Mouse (Mus musculus): ENCODE results near the gene Nsd1.
"Not testable (repeated sequence)": the region's sequence is repeated elsewhere in the genome, so short reads cannot be mapped to it uniquely, and the experiment has no call there.

Gene Nsd1

DNA sequence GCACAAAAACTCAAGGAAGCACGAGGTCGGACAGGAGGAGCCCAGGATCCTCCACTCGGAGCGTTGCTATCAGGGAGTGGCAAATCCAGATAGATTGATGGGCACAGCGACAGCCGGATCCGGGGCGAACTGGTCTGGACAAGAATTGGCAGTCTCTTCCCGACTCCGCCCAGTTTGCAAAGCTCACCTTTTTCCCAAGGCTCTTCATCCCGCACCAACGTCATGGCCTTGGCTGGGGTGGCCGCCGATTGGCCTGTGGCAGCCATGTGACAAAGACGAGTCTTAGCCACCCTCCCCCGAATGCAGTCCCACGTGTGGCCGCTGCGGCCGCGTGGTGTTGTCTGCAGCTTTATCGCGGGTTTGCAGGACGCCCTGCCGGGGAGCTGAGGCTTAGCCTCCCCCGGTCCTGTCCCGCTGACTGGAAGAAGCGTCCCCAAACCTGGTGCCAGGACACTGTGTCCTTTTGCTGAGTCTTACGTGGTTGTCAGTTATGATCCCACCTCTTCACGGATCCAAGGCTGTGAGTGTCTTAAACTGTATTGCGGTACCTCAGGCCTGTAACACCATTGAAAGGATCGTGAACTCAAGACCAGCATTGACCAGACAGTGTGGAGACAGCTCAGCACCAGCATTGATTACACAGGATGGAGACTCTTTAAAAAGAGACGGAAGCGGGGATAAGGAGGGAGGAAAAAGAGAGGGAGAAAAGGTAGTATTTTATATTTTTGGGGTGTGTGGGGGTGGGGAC is 19.3 kb upstream of the Nsd1 start:
- peak; percentile 99 for DNase-seq (ENCODE audit: low spot score)

DNA sequence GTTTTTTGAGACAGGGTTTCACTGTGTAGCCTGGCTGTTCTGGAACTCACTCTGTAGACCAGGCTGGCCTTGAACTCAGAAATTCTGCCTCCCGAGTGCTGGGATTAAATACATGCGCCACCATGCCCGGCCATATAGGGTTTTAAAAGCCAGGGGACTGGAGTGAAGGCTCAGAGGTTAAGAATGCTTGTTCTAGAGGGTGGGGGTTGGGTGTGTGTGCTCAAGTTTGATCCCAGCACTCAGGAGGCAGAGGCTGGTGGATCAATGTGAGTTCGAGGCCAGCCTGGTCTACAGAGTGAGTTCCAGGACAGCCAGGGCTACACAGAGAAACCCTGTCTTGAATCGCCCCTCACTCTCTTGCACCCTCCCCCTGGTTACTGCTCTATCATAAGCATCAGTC is 18.0 kb upstream of the Nsd1 start:
- no peak for DNase-seq (ENCODE audit: low spot score)

GRCm38 (mm10) chr13:55202758-55203157 is 6.8 kb upstream of the Nsd1 start:
- DNase-seq (ENCODE audit: low spot score) = not testable (repeated sequence)

GRCm38 (mm10) chr13:55203740-55204139 is 5.8 kb upstream of the Nsd1 start:
- no peak for DNase-seq (ENCODE audit: low spot score)

DNA sequence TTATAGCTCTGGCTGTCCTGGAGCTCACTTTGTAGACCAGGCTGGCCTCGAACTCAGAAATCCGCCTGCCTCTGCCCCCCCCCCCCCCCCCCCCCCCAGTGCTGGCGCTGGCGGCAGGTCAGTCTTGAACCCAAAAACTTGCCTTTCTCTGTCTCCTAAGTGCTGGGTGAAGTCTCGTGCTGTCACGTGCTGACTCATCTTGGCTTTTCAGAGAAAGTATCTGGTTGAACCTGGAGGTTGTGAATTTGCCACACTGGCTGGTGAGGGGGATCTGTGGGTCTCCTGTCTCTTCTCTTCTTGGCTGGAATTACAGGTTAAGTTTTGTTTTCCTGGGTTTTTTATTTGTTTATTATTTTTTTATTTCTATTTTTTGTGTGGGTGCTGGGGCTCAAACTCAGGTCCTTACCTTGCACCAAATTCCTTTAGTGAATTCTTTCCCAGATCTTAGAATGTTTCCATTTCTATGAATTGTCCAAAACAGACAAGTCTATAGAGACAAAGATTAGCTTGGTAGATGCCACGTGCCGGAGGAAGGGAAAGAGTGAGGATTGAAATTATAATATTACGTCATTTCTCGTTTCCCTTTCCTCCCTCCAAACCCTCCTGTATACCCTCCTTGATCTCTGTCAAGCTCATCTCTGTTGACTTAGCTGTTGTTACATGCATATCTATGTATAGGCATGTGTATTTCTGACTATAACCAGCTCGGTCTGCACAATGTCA is 4.8 kb upstream of the Nsd1 start:
- DNase-seq (ENCODE audit: low spot score) = no peak

DNA sequence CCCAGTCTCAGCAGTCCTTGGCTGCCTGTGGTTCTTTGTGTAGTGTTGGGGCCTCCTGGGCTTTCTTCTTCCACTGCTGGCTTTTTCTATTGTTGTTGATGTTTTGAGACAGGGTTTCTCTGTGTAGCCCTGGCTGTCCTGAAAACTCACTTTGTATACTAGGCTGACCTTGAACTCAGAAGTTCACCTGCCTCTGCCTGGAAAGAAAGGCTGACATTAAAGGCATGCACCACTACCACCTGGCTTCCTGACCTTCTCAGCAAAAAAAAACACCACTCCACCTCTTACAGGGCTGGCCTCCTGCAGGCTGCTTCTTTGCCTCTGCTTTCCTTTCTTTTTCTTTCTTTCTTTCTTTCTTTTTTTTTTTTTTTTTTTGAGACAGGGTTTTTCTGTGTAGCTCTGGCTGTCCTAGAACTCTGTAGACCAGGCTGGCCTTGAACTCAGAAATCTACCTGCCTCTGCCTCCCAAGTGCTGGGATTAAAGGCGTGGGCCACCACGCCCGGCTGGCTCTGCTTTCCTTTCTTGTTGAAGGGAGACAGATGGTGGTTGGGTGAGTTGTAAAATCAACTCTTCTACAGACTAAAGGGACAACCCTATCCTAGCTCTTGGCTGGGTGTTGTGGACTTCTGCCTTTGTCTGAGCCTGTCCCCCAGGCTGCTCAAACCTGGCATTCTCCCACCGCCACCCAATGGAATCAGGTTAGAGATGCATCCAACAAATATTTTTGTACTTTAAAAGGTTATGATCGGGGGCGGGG is 4.0 kb upstream of the Nsd1 start:
- no peak for DNase-seq (ENCODE audit: low spot score)

DNA sequence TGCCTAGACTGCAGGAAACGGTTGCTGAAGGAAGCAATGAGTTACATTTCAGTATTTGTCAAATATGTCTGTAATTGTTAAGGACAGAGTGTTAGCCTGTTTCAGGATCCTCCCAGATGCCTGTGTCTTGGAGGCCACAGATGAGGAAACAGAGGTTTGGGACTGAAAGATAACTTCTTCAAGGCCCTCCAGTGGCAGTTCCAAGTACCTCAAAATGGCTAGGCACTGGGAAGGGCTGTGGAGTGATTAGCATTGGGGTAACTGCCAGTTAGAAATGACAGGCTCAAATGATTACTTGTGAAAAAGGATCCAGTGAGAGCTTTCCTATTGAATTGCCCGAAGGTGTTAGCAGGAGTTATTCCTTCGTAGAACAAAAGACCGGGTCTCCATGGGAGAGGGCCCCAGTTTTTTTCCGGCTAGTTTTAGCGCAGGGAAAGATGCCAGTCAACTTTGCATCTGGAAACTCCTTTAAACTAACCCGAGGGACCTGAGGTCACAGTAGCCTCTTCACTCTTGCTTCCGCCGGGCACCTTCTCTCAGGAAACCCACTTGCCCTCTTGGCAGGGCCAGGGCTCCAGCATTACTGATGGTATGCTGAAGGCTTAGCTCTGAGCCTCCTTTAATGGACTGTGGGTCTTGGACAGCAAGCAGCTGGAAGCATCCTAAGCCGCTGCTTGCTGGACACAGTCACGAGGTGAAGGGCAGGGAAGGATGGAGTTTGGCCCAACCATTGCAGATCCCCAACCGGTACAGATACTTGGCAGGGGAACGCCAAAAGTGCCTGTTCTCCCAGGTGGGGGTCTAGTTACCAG is 539 bp upstream of the Nsd1 start:
- peak; percentile 20 for DNase-seq (ENCODE audit: low spot score)

DNA sequence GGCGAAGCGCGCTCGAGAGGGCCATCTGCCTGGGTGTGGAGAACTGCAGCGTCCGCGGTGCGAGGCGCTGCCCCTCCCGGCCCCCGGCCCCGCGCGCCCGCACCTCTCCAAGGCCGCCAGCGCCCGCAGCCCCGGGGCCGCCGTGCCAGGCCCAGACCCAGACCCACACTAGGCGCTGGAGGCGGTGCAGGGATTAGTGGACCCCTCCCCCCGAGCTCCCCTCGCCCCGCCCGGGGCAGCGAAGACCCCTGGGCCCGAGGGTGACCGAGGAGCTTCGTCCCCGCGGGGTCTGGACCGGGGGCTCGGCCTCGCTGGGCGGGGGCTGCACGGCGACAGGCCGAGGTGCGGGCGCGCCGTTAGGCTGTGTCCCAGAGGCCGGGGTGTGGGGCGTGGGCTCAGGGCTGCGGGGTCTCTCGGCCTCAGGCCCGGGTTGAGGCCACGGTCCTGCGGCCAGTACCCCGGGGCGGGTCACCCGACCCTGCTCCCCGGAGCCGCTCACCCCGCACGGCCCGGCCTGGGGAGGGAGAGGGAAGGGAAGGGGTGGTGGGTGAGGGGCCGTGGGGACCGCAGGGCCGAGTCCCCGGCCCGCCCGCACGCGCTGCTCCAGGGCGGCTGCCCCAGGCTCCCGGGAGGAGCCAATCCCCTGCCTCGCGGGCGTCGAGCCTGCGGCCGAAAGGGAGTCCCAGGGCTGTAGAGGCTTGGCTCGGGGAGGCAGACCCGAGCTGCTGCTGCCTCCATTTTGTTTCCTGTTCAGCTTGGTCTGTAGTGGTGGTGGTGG is 800 bp downstream of the Nsd1 start:
- DNase-seq (ENCODE audit: low spot score) = peak; percentile 79

- peak; percentile 78 for DNase-seq (ENCODE audit: low spot score)
Observed at GRCm38 (mm10) chr13:55210971-55211220, 1.3 kb downstream of the Nsd1 start.

DNA sequence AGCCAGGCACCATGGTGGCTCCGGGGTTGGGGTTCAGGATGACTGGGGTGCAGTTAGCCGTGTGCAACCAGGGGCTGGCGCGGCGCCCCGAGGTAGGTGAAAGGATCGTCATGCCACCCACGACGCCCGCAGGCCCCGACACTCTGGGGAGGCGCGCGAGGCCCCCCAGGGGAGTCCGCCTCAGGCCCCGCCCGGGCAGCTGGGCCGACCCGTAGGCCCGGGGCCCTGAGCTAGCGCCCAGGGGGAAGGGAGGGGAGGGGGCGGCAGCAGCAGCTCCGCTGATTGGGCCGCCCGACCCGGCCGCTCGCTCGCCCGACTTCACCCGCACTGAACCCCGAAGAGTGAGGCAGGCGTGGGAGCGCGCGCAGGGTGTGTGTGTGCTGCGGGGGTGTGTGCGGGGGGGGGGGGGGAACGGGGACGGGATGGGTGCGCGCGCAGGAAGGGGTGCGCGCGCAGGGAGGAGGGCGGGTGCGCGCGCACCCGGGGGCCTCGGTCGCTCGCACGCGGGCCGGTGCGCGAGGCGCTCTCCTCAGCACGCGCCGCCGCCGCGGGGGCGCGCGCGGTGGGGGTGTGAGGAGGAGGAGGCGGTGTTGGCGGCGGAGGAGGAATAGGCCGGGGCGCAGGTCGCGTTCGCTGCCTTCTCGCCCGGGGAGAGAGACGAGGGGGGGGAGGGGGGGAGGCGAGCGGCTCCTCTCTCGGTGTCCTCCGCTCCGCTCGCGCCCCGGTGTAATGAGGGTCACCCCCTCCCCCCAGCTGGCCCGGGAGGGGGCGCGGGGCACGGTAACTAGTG is 1.8 kb downstream of the Nsd1 start:
- DNase-seq (ENCODE audit: low spot score) = peak; percentile 94

- no peak for DNase-seq (ENCODE audit: low spot score)
Observed at GRCm38 (mm10) chr13:55212011-55212360, 2.4 kb downstream of the Nsd1 start.

DNA sequence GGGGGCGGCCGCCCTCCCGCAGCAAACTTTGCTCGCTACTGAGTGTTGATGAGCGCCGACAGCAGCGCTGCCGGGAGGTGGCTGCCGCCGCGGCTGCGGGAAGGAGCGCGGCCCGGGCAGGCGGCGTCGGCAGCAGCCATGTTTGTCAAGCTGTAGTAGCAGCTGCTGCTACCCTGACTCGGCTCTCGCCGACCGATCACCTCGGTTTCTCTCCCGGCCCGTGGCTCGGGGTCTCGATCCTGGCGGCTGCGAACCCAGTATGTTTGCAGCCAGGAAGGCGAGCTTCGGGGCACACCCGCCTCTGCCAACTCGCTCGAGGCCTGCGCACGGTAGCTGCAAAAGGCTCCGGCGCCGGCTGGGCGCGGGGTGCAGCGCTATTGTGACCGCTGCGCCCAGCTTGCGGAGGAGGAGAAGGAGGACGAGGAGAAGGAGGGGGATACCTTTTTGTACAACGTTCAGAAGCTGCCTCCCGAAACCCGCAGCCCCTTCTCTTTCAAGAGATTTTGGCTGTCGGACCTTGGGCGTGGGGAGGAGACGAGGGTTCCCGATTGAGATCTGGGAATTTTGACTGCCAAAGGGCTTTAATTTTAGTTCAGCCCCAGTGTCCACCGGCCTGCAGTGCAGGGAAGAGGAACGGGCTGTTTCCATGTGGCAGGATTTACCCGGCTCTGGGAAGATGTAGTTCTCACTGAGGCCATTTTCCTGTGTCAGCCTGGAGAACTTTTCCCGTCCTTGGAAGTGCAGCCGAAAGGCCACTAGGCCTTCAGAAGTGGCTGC is 3.0 kb downstream of the Nsd1 start:
- peak; percentile 65 for DNase-seq (ENCODE audit: low spot score)

- no peak for DNase-seq (ENCODE audit: low spot score)
Observed at GRCm38 (mm10) chr13:55213138-55213806, 3.7 kb downstream of the Nsd1 start.

DNA sequence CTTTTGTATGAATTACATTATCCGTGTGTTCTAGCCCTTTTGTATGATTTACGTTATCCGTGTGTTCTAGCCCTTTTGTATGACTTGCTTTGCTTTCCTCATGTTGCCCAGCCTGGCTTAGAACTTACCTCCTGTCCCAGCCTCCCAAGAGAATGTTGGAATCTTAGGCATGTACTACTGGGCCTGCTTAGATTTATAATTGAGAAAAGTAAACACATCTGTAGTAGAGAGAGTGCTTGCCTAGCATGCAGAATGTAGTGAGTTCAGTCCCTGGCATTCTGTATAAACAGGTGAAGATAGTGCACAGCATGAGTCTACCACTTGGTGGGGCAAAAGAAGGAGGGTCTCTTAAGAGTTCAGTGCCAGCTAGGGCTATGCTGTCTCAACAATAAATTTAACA is 14.8 kb downstream of the Nsd1 start:
- no peak for DNase-seq (ENCODE audit: low spot score)

DNA sequence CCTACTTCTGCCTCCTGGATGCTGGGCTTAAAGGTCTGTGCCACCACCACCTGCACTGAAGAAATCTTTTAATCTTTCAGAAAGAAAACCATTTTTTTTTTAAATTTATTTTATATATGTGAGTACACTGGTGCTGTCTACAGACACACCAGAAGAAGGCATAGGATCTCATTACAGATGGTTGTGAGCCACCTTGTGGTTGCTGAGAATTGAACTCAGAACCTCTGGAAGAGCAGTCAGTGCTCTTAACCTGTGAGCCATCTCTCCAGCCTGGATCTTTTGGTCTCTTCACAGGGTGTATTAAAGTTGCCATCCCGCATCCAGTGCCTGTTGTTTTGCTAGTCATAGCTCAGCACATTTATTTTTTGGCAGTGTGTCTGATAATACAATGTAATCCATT is 21.1 kb downstream of the Nsd1 start:
- no peak for DNase-seq (ENCODE audit: low spot score)

GRCm38 (mm10) chr13:55243205-55243604 is 33.6 kb downstream of the Nsd1 start:
- no peak for DNase-seq (ENCODE audit: low spot score)

DNA sequence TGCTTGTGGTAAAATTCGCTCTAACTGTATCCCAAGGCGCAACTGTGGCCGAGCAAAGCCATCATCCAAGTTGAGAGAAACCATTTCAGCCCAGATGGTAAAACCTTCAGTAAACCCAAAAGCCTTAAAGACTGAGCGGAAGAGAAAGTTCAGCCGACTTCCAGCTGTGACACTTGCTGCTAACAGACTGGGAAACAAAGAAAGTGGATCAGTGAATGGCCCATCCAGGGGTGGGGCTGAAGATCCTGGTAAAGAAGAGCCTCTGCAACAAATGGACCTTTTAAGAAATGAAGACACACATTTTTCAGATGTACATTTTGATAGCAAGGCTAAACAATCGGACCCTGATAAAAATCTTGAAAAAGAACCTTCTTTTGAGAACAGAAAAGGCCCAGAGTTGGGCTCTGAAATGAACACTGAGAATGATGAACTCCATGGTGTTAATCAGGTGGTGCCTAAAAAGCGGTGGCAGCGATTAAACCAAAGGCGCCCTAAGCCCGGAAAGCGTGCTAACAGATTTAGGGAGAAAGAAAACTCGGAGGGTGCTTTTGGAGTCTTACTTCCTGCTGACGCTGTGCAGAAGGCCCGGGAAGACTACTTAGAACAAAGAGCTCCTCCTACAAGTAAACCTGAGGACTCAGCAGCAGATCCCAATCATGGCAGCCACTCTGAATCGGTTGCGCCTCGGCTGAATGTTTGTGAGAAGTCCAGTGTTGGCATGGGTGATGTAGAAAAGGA is 37.9 kb downstream of the Nsd1 start:
- DNase-seq (ENCODE audit: low spot score) = no peak

- DNase-seq (ENCODE audit: low spot score) = no peak
Observed at GRCm38 (mm10) chr13:55249246-55249645, 39.7 kb downstream of the Nsd1 start.

DNA sequence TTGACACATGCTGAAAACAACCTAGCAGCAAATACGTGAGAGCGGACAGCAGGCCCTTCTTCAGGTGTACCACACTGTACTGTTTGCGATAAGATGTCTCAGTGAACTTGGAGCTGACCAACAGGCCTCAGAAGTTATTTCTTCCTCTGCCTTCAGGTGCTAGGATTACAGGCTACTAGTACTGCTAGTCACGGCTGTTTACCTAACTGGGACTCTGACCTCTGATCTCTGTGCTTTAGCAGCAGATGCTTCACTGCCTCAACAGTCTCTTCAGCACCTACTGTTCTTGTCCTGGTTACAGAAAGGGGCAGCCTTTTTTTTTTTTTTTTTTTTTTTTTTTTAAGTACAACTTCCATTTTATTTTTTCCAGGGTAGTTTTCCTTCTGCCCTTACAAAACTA is 43.2 kb downstream of the Nsd1 start:
- no peak for DNase-seq (ENCODE audit: low spot score)

Data from embryo, embryonic 10.5 days (tissue).